Mouse (Mus musculus): ENCODE measurements around the gene Syndig1. TPM values are rescaled to one million over a fixed set of nuclear protein-coding genes. Genes with fewer than 3 reads are reported as not detected.

Syndig1 gene
- polyA plus RNA-seq, 1 experiment from 2014 or later, result 16.4 TPM

DNA sequence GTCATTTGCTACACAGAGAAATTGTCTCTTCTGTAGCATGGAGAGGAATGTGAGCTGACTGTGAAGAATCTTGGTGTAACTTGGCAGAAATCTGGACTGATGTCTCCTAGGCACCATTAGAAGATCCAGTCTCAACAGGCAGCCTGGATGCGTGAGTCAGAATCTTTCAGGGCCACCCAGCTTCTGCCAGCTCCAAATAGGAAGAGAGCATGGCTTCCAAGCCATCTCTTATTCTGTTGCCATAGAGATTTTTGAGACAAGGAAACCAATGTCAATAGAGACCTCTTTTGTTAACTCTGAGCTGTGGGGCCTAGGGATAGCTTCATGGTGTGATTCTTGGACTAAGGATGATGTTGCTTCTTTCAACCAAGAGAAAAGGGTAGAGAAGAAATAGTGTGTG, 151.4 kb downstream of the Syndig1 start:
- Histone ChIP-seq H3K36me3 (ENCODE audit: control insufficient read depth, insufficient read depth, low read length) (no peaks in the 10 kb centered on the region), H3K4me1 (ENCODE audit: control insufficient read depth, insufficient read depth, low read length) (no peaks in the 10 kb centered on the region), H3K9ac (ENCODE audit: low read length) (no peak overlapping the region), H3K4me2 (ENCODE audit: low read length) (no peak overlapping the region), H3K27ac (ENCODE audit: low read depth, low read length) (no peak overlapping the region), H3K4me3 (ENCODE audit: low read depth, low read length) (no peak overlapping the region), H3K27me3 (replicated peaks; ENCODE audit: control insufficient read depth, insufficient read depth, low read length) (no peaks in the 10 kb centered on the region), H3K9me3 (replicated peaks; ENCODE audit: control insufficient read depth, low read length) (no peaks in the 10 kb centered on the region)
- ATAC-seq (no peak), DNase-seq (ENCODE audit: low spot score) (no peak)
- 53% methylated on average over 1 of the region's 1 CpGs for WGBS

- Histone ChIP-seq H3K27ac (ENCODE audit: low read depth, low read length) (no peak overlapping the region), H3K9ac (ENCODE audit: low read length) (no peak overlapping the region), H3K4me3 (ENCODE audit: low read depth, low read length) (no peak overlapping the region), H3K4me1 (ENCODE audit: control insufficient read depth, insufficient read depth, low read length) (no peaks in the 10 kb centered on the region), H3K9me3 (replicated peaks; ENCODE audit: control insufficient read depth, low read length) (no peaks in the 10 kb centered on the region), H3K36me3 (ENCODE audit: control insufficient read depth, insufficient read depth, low read length) (no peaks in the 10 kb centered on the region), H3K4me2 (ENCODE audit: low read length) (no peak overlapping the region), H3K27me3 (replicated peaks; ENCODE audit: control insufficient read depth, insufficient read depth, low read length) (no peaks in the 10 kb centered on the region)
- DNase-seq (ENCODE audit: low spot score) (no peak), ATAC-seq (no peak)
These were observed 153.5 kb downstream of the Syndig1 start for GRCm38 (mm10) chr2:149982466-149982865.

GRCm38 (mm10) chr2:149983107-149983506, 154.1 kb downstream of the Syndig1 start:
- no peak for ATAC-seq
- no peaks in the 10 kb centered on the region for H3K27me3 ChIP-seq (replicated peaks; ENCODE audit: control insufficient read depth, insufficient read depth, low read length)
- H3K9ac ChIP-seq (ENCODE audit: low read length), result no peak overlapping the region
- no peak overlapping the region for H3K4me3 ChIP-seq (ENCODE audit: low read depth, low read length)
- H3K4me1 ChIP-seq (ENCODE audit: control insufficient read depth, insufficient read depth, low read length), result no peaks in the 10 kb centered on the region
- no peak overlapping the region for H3K27ac ChIP-seq (ENCODE audit: low read depth, low read length)
- no peaks in the 10 kb centered on the region for H3K9me3 ChIP-seq (replicated peaks; ENCODE audit: control insufficient read depth, low read length)
- H3K4me2 ChIP-seq (ENCODE audit: low read length), result no peak overlapping the region
- H3K36me3 ChIP-seq (ENCODE audit: control insufficient read depth, insufficient read depth, low read length), result no peaks in the 10 kb centered on the region
- WGBS, result 74% methylated on average over 1 of the region's 1 CpGs
- DNase-seq (ENCODE audit: low spot score), result no peak

DNA sequence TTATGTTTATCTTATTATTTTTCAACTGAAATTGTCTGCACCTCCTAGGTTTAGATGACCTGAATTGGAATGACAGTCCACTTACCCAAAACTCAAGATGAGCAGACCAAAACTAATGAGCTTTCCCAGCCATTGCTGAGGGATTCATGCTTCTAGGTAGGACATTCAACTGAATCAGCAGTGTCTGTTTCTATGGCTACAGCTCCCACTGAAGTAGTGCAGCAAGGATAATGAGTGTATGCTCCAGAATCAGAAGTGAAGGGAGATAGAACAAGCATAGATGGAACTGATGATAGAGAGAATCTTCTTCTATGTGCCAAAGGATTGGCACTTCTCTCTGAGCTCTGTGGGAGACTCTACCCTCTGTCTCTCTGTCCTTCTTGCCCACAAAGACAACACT, 158.6 kb downstream of the Syndig1 start:
- Histone ChIP-seq H3K4me3 (ENCODE audit: low read depth, low read length) (no peak overlapping the region), H3K9ac (ENCODE audit: low read length) (no peak overlapping the region), H3K4me1 (ENCODE audit: control insufficient read depth, insufficient read depth, low read length) (no peaks in the 10 kb centered on the region; the same call in 1 of the 2 replicates), H3K27me3 (replicated peaks; ENCODE audit: control insufficient read depth, insufficient read depth, low read length) (no peaks in the 10 kb centered on the region), H3K9me3 (replicated peaks; ENCODE audit: control insufficient read depth, low read length) (no peaks in the 10 kb centered on the region), H3K36me3 (ENCODE audit: control insufficient read depth, insufficient read depth, low read length) (no peaks in the 10 kb centered on the region), H3K4me2 (ENCODE audit: low read length) (no peak overlapping the region), H3K27ac (ENCODE audit: low read depth, low read length) (no peak overlapping the region)
- no peak for ATAC-seq
- no peak for DNase-seq (ENCODE audit: low spot score)

DNA sequence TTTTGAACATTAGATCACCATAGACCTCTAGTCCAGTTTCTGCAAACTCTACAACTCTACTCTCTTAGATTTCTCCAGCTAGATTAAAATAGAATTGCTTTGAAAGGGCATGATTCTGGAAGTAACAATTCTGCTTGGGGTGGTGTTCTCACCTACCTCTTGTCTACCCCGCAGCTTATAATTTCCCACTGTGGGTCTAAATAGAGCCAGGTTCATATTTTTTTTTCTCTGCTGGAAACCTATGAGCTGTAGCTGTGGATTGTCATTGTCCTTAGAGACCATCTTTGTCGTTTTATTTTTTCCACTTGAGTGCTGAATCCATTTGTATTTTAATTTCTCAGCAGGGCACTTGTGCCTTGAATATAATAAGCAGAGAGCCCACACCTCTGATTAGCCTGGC, 162.5 kb downstream of the Syndig1 start:
- Histone ChIP-seq H3K27me3 (replicated peaks; ENCODE audit: control insufficient read depth, insufficient read depth, low read length) (no peaks in the 10 kb centered on the region), H3K4me3 (ENCODE audit: low read depth, low read length) (no peak overlapping the region), H3K9ac (ENCODE audit: low read length) (no peak overlapping the region), H3K36me3 (ENCODE audit: control insufficient read depth, insufficient read depth, low read length) (no peaks in the 10 kb centered on the region), H3K4me1 (ENCODE audit: control insufficient read depth, insufficient read depth, low read length) (no peaks in the 10 kb centered on the region; the same call in 1 of the 2 replicates), H3K27ac (ENCODE audit: low read depth, low read length) (no peak overlapping the region), H3K4me2 (ENCODE audit: low read length) (no peak overlapping the region), H3K9me3 (replicated peaks; ENCODE audit: control insufficient read depth, low read length) (no peaks in the 10 kb centered on the region)
- no peak for ATAC-seq
- DNase-seq (ENCODE audit: low spot score), result peak; percentile 11
- WGBS, result 26% methylated on average over 2 of the region's 2 CpGs

DNA sequence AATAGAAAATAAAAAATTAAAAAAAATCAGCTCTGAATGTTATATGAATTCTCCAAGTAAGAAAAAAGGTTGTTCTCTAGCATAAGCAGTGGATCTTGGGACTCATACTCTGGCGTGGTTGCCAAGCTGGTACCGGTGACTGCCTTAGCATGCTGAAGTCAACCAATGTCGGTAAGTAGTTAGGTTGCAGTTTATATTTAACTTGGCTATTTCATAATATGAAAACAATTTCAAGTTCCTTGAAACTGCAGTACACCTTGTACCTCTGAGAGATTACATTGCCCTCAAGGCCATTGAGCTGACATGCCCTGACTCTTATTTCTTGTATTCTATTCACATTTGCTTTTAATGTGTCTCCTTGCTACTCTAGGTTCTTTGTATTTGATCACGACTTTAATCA, 163.9 kb downstream of the Syndig1 start:
- Histone ChIP-seq H3K9me3 (replicated peaks; ENCODE audit: control insufficient read depth, low read length) (no peaks in the 10 kb centered on the region), H3K4me3 (ENCODE audit: low read depth, low read length) (no peak overlapping the region), H3K4me1 (ENCODE audit: control insufficient read depth, insufficient read depth, low read length) (peaks cover 2% of the 10 kb centered on the region; the same call in 1 of the 2 replicates), H3K4me2 (ENCODE audit: low read length) (no peak overlapping the region), H3K27ac (ENCODE audit: low read depth, low read length) (no peak overlapping the region), H3K9ac (ENCODE audit: low read length) (no peak overlapping the region), H3K27me3 (replicated peaks; ENCODE audit: control insufficient read depth, insufficient read depth, low read length) (no peaks in the 10 kb centered on the region), H3K36me3 (ENCODE audit: control insufficient read depth, insufficient read depth, low read length) (no peaks in the 10 kb centered on the region)
- WGBS, result 93% methylated on average over 4 of the region's 4 CpGs
- no peak for ATAC-seq
- DNase-seq (ENCODE audit: low spot score), result no peak

DNA sequence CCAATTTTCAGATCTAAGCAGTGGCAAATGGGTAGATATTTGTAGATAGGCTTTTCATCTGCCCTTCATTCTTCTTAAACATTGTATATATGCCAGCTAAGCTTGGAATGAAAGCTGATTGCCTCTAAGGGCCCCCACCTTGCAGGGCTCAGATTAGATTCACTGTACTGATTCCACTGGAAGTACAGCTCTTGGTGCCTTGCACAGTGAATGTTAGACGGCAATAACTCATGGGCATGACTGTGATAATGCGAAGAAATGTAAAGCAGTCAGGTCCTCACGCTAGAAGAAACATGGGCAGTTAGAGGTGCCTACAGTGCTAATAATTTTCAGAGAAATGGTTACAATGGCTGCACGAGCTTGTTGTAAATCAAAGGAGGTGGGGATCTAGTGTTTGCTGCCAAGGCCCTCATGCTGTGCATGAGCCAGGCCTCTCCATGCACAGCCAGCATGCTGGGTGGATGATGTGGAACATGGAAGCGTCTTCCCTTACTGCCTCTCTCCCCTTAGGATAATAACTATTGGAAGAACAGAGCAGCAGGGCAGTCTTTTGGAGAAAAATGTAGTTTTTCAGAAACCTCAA, 167.5 kb downstream of the Syndig1 start:
- H3K27ac ChIP-seq (ENCODE audit: low read depth, low read length), result no peak overlapping the region
- no peak for ATAC-seq
- peaks cover 4% of the 10 kb centered on the region; the same call in 1 of the 2 replicates for H3K4me1 ChIP-seq (ENCODE audit: control insufficient read depth, insufficient read depth, low read length)
- H3K4me3 ChIP-seq (ENCODE audit: low read depth, low read length), result no peak overlapping the region
- no peaks in the 10 kb centered on the region for H3K9me3 ChIP-seq (replicated peaks; ENCODE audit: control insufficient read depth, low read length)
- no peak overlapping the region for H3K9ac ChIP-seq (ENCODE audit: low read length)
- WGBS, result 72% methylated on average over 5 of the region's 5 CpGs
- no peaks in the 10 kb centered on the region for H3K36me3 ChIP-seq (ENCODE audit: control insufficient read depth, insufficient read depth, low read length)
- H3K27me3 ChIP-seq (replicated peaks; ENCODE audit: control insufficient read depth, insufficient read depth, low read length), result no peaks in the 10 kb centered on the region
- H3K4me2 ChIP-seq (ENCODE audit: low read length), result no peak overlapping the region
- no peak for DNase-seq (ENCODE audit: low spot score)

- DNase-seq (ENCODE audit: low spot score), result peak; percentile 19
- Histone ChIP-seq H3K27ac (ENCODE audit: low read depth, low read length) (no peak overlapping the region), H3K9me3 (replicated peaks; ENCODE audit: control insufficient read depth, low read length) (no peaks in the 10 kb centered on the region), H3K4me3 (ENCODE audit: low read depth, low read length) (no peak overlapping the region), H3K9ac (ENCODE audit: low read length) (no peak overlapping the region), H3K27me3 (replicated peaks; ENCODE audit: control insufficient read depth, insufficient read depth, low read length) (no peaks in the 10 kb centered on the region), H3K4me2 (ENCODE audit: low read length) (no peak overlapping the region), H3K4me1 (ENCODE audit: control insufficient read depth, insufficient read depth, low read length) (0 out of 2 replicates have a peak, but pooled peaks cover 4% of the 10 kb centered on the region), H3K36me3 (ENCODE audit: control insufficient read depth, insufficient read depth, low read length) (no peaks in the 10 kb centered on the region)
- peak; percentile 45; the same call in 1 of the 2 replicates for ATAC-seq
- 73% methylated on average over 2 of the region's 2 CpGs for WGBS
These were observed 168.6 kb downstream of the Syndig1 start for GRCm38 (mm10) chr2:149997657-149998056.

GRCm38 (mm10) chr2:149998373-149999108, 169.5 kb downstream of the Syndig1 start:
- Histone ChIP-seq H3K27me3 (replicated peaks; ENCODE audit: control insufficient read depth, insufficient read depth, low read length) (no peaks in the 10 kb centered on the region), H3K9me3 (replicated peaks; ENCODE audit: control insufficient read depth, low read length) (no peaks in the 10 kb centered on the region), H3K4me3 (ENCODE audit: low read depth, low read length) (no peak overlapping the region), H3K27ac (ENCODE audit: low read depth, low read length) (no peak overlapping the region), H3K4me1 (ENCODE audit: control insufficient read depth, insufficient read depth, low read length) (0 out of 2 replicates have a peak, but pooled peaks cover 4% of the 10 kb centered on the region), H3K36me3 (ENCODE audit: control insufficient read depth, insufficient read depth, low read length) (no peaks in the 10 kb centered on the region), H3K9ac (ENCODE audit: low read length) (no peak overlapping the region), H3K4me2 (ENCODE audit: low read length) (no peak overlapping the region)
- peak; percentile 13; the same call in 1 of the 2 replicates for ATAC-seq
- WGBS, result 65% methylated on average over 4 of the region's 4 CpGs
- DNase-seq (ENCODE audit: low spot score), result peak; percentile 11

Measured in forebrain, embryonic 14.5 days (tissue).